Comparison of ENCODE assay signal across 16 mouse cellular contexts in the genomic region with DNA sequence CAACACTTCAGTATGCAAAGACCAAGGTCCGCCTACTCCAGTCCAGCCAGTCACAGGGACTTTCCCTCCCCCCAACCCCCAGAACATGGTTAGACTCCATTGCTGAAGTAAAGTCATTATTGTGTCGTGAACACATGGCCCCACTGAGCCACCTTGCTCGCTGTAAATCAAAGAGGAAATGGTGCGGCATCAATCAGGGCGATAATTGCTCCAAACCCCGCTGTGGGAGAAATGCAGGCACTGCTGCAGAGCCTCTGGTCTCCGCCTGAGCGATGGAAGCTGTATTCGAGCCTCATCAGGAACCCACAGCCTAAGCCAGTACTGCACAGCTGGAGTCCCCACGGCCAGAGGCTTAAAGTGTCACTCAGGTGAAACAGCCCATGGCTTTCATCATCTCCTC. TPM values are rescaled to one million over a fixed set of nuclear protein-coding genes. Genes with fewer than 3 reads are reported as not detected.
A peak's percentile ranks its signal among the peaks of the same experiment; 100 is the strongest.
DNase-seq lines count a peak whose midpoint lies in the region; ATAC-seq and TF ChIP-seq lines count a peak whose summit lies in the region.
"Had no signal": no experiment of that assay in that cellular context is flagged by ENCODE, and none has a peak within 500 bp of the region (broad histone marks: within the 10 kb centered on the region; RNA-seq: fewer than 3 reads in every experiment).

No protein-coding gene starts in this region.

- no peak for DNase-seq in hindbrain, embryonic 10.5 days (ENCODE audit: low spot score)
- peak; percentile 82 for DNase-seq in MN1 (ENCODE audit: low spot score)
- peak; percentile 47 for DNase-seq in embryo, embryonic 11 days
- peak; percentile 75 for DNase-seq in mesoderm, embryonic 11.5 days (ENCODE audit: low read depth, low spot score)
- no peak for DNase-seq in gastrocnemius, postnatal 10 days
- no peak for DNase-seq in cerebellum, adult 2 months
- DNase-seq: cerebellum, adult 9-11 months; gastrocnemius, postnatal 36 days; kidney, postnatal 14 days; liver; lung, embryonic 14.5 days; thymus, postnatal 25 days had no signal

- no peaks in the 10 kb centered on the region for H3K36me3 ChIP-seq in hindbrain, embryonic 13.5 days
- H3K36me3 ChIP-seq in hindbrain, embryonic 10.5 days = no peaks in the 10 kb centered on the region
- H3K36me3 ChIP-seq in intestine, postnatal 0 days (ENCODE audit: control insufficient read depth, insufficient read depth) = no peaks in the 10 kb centered on the region
- H3K36me3 ChIP-seq: embryonic facial prominence, embryonic 15.5 days had no signal

- ATAC-seq in hindbrain, embryonic 13.5 days (ENCODE audit: low FRiP score) = peak; percentile 39; the same call in 1 of the 2 replicates
- no peak for ATAC-seq in intestine, postnatal 0 days
- ATAC-seq: forebrain, embryonic 16.5 days had no signal

- H3K27me3 ChIP-seq in hindbrain, embryonic 13.5 days = 0 out of 2 replicates have a peak, but pooled peaks cover 4% of the 10 kb centered on the region
- no peaks in the 10 kb centered on the region for H3K27me3 ChIP-seq in hindbrain, embryonic 10.5 days (ENCODE audit: insufficient read depth, poor library complexity, severe bottlenecking)
- H3K27me3 ChIP-seq in cerebellum, adult 2 months (ENCODE audit: control insufficient read depth, insufficient read depth, low read length) = no peaks in the 10 kb centered on the region
- H3K27me3 ChIP-seq in intestine, postnatal 0 days (replicated peaks; ENCODE audit: control insufficient read depth, insufficient read depth, low read length) = no peaks in the 10 kb centered on the region
- H3K27me3 ChIP-seq: embryonic facial prominence, embryonic 15.5 days had no signal

- no peak for TF ChIP-seq CTCF in cerebellum, adult 2 months (IDR thresholded peaks at IDR 0.05; ENCODE audit: borderline replicate concordance, insufficient read depth, low read depth, low read length)
- TF ChIP-seq CTCF in intestine, postnatal 0 days (IDR thresholded peaks at IDR 0.05; ENCODE audit: low read depth) = no peak

- TF ChIP-seq POLR2A in cerebellum, adult 2 months (IDR thresholded peaks at IDR 0.05; ENCODE audit: borderline replicate concordance, insufficient read depth, low read length) = no peak

- H3K9ac ChIP-seq in hindbrain, embryonic 13.5 days = no peak overlapping the region
- H3K9ac ChIP-seq in intestine, postnatal 0 days (ENCODE audit: low read depth, low read length) = no peak overlapping the region
- H3K9ac ChIP-seq: embryonic facial prominence, embryonic 15.5 days; lung, embryonic 14.5 days had no signal

- H3K4me2 ChIP-seq in hindbrain, embryonic 13.5 days = no peak overlapping the region
- no peak overlapping the region for H3K4me2 ChIP-seq in intestine, postnatal 0 days (replicated peaks; ENCODE audit: low read depth)
- H3K4me2 ChIP-seq: embryonic facial prominence, embryonic 15.5 days; lung, embryonic 14.5 days had no signal

- H3K4me3 ChIP-seq in hindbrain, embryonic 13.5 days = no peak overlapping the region
- no peak overlapping the region for H3K4me3 ChIP-seq in hindbrain, embryonic 10.5 days
- no peak overlapping the region for H3K4me3 ChIP-seq in cerebellum, adult 2 months (replicated peaks; ENCODE audit: insufficient read depth, low read depth, low read length)
- no peak overlapping the region for H3K4me3 ChIP-seq in intestine, postnatal 0 days (ENCODE audit: low read depth, low read length)
- H3K4me3 ChIP-seq: embryonic facial prominence, embryonic 15.5 days had no signal

- H3K4me1 ChIP-seq in hindbrain, embryonic 13.5 days (replicated peaks) = 0 out of 2 replicates have a peak, but pooled peaks cover 7% of the 10 kb centered on the region
- H3K4me1 ChIP-seq in hindbrain, embryonic 10.5 days (replicated peaks) = peaks cover 3% of the 10 kb centered on the region; the same call in 1 of the 2 replicates
- H3K4me1 ChIP-seq in cerebellum, adult 2 months (ENCODE audit: control insufficient read depth, insufficient read depth, low read length) = no peaks in the 10 kb centered on the region
- no peaks in the 10 kb centered on the region for H3K4me1 ChIP-seq in intestine, postnatal 0 days (replicated peaks; ENCODE audit: control insufficient read depth, insufficient read depth, low read length)
- H3K4me1 ChIP-seq: embryonic facial prominence, embryonic 15.5 days had no signal

- H3K9me3 ChIP-seq in hindbrain, embryonic 13.5 days = no peaks in the 10 kb centered on the region
- no peaks in the 10 kb centered on the region for H3K9me3 ChIP-seq in hindbrain, embryonic 10.5 days
- no peaks in the 10 kb centered on the region for H3K9me3 ChIP-seq in intestine, postnatal 0 days (ENCODE audit: control insufficient read depth)
- H3K9me3 ChIP-seq: embryonic facial prominence, embryonic 15.5 days had no signal

- 40% methylated on average over 10 of the region's 10 CpGs for WGBS in hindbrain, embryonic 13.5 days
- 46% methylated on average over 10 of the region's 10 CpGs for WGBS in hindbrain, embryonic 10.5 days
- WGBS in cerebellum, adult 2 months = 40% methylated on average over 10 of the region's 10 CpGs
- WGBS in intestine, postnatal 0 days = 30% methylated on average over 10 of the region's 10 CpGs

- no peak overlapping the region for H3K27ac ChIP-seq in hindbrain, embryonic 13.5 days
- H3K27ac ChIP-seq in hindbrain, embryonic 10.5 days = no peak overlapping the region
- H3K27ac ChIP-seq in cerebellum, adult 2 months (ENCODE audit: insufficient read depth, low read length) = no peak overlapping the region
- no peak overlapping the region for H3K27ac ChIP-seq in intestine, postnatal 0 days (ENCODE audit: low read depth, low read length)
- H3K27ac ChIP-seq: embryonic facial prominence, embryonic 15.5 days had no signal

RNA-seq across cellular contexts. Expression of a gene that starts 11.1 kb away (rescaled TPM):
- polyA plus RNA-seq in hindbrain, embryonic 13.5 days (2015; fragmentation: Nextera tagmentation; extraction: Ambion mirVana) = 49.7 and 56.5 TPM in 2 replicates
- 39.8 and 46.3 TPM in 2 replicates for polyA plus RNA-seq in hindbrain, embryonic 10.5 days (2016; fragmentation: Nextera tagmentation; extraction: Ambion mirVana)
- total RNA-seq in gastrocnemius, postnatal 10 days (2021) = 10 to 100 TPM; 32.4 to 47.0 TPM
- polyA plus RNA-seq in cerebellum, adult 2 months (2012; rRNA removed) = 191 and 194 TPM in 2 replicates
- polyA plus RNA-seq in intestine, postnatal 0 days (2015; fragmentation: Nextera tagmentation; extraction: Ambion mirVana) = 19.4 and 19.8 TPM in 2 replicates

Comparison
In these comparisons a context has a peak if more than half of its experiments do, and no peak if none do; other contexts are left out.
1. DNase-seq: peak in MN1 (single experiment), embryo, embryonic 11 days (single experiment) and mesoderm, embryonic 11.5 days (single experiment); none in hindbrain, embryonic 10.5 days (single experiment), gastrocnemius, postnatal 10 days (single experiment) and cerebellum, adult 2 months (0 of 2).